Mouse (Mus musculus) c-Kit-negative CD71-positive TER-119-positive erythroid progenitor cells, embryonic 14.5 days (primary cell): ENCODE data around the gene Rbm33.
A peak's percentile ranks its signal among the peaks of the same experiment; 100 is the strongest.

Experiments used
- DNase-seq: peaks from one replicate; pipeline ENCODE4 v3.0.0-alpha.2; 2013; ENCODE audit warnings: low read depth, low spot score

Gene Rbm33

DNA sequence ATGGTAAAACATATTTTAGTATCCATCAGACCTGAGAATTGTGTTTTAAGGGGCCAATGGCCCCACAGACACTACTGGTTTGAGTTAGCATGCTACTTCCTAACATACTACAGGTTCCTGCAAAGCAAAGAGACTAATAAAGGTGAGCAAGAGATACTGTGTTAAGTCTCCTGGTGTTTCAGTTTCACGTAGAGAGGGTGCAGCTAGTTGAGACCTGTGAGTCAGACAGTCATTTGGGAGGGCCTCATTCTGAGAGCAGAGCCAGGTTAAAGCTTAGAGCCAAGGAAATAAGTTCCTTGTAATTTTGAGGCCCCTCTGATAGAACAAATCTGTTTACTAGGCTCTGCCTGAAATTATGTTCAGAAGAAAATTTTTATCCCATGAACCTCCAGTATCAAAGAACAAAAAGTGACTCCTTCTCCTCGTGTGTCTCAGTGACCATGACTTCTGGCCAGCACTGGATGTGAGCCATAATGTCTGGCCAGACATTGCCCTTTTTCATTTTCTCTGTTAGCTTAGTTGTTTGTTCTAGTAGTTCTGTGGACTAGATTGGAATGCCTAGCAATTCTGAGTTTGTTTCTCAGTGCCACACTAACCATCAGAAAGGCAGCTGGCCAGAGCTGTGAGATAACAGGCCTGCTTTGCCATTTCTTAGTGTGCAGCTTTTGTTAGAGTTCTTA lies 95.2 kb downstream of the Rbm33 start:
- no peak for DNase-seq

DNA sequence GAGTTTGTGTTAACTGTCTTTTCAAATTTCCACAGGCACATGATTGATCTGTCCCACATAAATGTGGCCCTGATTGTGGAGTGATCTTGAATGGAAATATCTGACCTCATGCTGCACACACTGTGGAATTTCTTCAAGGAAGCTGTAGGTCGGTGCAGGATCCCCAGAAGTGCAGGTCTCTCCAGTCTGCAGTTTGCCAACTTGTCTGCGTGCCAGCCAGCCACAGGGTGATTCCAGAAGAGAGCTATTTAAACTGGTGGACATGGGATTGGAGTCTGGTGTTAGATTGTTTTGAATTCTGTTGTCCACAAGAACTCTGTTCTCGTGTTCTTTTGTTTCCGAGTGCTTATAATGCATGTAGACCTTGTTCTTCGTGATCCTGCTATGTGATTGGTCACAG lies 96.6 kb downstream of the Rbm33 start:
- no peak for DNase-seq

GRCm38 (mm10) chr5:28414076-28414475 lies 97.2 kb downstream of the Rbm33 start:
- DNase-seq: no peak

- DNase-seq: no peak
Observed at GRCm38 (mm10) chr5:28416029-28416428, 99.1 kb downstream of the Rbm33 start.

DNA sequence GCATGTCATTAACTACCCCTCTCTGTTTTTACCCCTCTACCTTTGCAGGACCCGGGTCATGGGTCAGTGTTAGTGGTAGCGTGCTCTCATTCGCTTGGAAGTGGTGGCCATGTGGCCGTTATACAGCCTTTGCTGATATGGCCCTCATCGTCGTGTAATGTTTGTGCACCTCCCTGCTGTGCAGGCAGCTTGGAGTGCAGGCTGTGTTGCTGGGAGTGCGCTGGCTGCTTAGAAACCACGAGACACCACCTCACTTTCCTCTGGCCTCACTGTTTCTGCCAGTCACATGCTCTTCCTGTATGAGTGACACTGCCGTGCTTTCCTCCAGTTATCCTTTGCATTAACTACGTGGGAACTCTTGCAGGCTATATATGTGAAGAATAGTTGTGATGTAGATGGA lies 101.8 kb downstream of the Rbm33 start:
- no peak for DNase-seq

DNA sequence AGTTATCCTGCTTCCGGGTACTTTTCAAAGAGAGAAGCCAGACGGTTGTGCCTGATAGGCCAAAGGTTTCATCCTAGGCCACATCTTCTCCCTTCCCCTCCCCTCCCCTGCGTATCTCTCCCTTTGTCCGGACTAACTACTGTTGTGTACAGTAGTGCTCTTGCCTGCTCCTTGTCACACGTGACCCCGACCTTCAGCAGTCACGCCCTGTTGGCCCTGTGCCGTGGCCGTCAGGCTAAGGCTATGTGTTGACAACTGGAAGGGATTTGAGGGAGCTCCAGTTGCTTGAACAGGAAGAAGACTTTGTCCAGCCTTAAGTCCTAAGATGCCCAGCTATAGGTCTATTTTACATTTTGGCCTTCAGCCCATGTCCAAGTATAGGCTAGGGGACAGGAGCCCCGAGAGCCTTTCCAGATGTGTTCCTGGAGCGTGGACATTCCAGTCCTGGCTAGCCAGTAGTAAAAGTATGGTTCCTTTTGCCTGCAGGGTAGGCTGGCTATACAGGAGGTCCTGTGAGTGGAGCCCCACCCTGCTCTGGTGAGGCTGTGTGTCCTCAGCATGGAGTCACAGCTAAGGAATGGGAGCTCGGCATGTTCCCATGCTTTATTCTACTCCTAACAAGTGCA lies 102.8 kb downstream of the Rbm33 start:
- no peak for DNase-seq

DNA sequence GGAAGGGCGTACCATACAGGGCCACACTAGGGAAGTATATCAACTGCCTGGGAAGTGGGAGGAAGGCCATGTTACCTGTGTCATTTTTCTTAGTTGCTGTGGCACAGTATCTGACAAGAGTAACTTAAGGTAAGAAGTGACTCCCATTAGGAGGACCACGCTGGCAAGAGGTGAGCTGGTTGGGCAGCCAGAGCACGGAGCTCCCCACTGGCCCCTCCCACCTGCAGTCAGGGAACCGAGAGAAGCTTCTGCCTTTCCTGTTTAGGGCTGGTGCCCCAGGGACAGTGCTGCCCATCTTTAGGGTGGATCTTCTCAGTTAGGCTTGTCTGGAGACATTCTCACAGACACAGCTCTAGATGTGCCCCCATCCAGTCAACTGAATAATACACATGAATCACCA lies 106.9 kb downstream of the Rbm33 start:
- DNase-seq: no peak

GRCm38 (mm10) chr5:28425926-28426325 lies 109.0 kb downstream of the Rbm33 start:
- no peak for DNase-seq

GRCm38 (mm10) chr5:28450126-28450890 lies 133.4 kb downstream of the Rbm33 start:
- DNase-seq: no peak

- peak; percentile 35 for DNase-seq
Observed at GRCm38 (mm10) chr5:28451053-28451638, 134.2 kb downstream of the Rbm33 start.

- DNase-seq: no peak
Observed at GRCm38 (mm10) chr5:28453086-28453485, 136.2 kb downstream of the Rbm33 start.

DNA sequence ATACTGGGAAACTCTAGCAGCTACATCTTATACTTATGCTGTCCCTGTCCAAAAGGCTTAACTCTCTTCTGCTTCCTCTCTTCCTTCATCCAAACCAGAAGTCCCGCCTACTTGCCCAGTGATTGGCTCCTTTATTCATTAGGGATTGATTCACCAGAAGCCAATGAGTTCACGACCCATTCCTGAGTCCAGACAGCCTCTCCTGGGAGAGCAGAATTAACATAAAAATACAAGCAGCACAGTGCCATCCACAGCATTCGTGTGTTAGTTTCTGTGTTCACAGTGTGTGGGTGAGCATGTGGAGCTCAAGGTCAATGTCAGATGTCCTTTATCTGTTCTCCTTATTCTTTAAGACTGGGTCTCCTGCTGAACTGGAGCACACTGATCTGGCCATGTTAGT lies 136.6 kb downstream of the Rbm33 start:
- DNase-seq: no peak

- DNase-seq: no peak
Observed at GRCm38 (mm10) chr5:28454546-28454945, 137.6 kb downstream of the Rbm33 start.

- DNase-seq: no peak
Observed at GRCm38 (mm10) chr5:28455721-28456120, 138.8 kb downstream of the Rbm33 start.

DNA sequence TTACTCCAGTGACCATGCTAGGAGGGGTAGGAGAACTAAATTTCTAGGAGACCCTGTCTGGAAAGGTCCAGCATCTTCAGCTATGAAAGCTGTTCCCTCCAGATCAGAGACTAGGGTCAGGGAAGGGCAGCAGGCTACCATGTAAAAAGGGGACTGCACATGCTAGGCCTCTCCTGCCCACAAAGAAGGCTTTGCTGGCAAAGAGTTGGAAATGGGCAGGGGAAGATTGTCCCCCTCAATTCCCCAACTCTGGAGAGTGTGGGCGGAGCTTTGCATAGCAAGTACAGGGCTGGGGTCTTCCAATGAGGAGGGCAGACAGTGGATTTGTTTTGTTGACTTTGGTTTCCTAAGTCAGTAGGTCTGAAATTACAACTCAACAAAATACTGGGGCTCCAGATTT lies 139.4 kb downstream of the Rbm33 start:
- DNase-seq: no peak

- no peak for DNase-seq
Observed at GRCm38 (mm10) chr5:28457921-28458641, 141.2 kb downstream of the Rbm33 start.

- no peak for DNase-seq
Observed at GRCm38 (mm10) chr5:28458821-28459240, 141.9 kb downstream of the Rbm33 start.

- no peak for DNase-seq
Observed at GRCm38 (mm10) chr5:28459456-28460225, 142.7 kb downstream of the Rbm33 start.

DNA sequence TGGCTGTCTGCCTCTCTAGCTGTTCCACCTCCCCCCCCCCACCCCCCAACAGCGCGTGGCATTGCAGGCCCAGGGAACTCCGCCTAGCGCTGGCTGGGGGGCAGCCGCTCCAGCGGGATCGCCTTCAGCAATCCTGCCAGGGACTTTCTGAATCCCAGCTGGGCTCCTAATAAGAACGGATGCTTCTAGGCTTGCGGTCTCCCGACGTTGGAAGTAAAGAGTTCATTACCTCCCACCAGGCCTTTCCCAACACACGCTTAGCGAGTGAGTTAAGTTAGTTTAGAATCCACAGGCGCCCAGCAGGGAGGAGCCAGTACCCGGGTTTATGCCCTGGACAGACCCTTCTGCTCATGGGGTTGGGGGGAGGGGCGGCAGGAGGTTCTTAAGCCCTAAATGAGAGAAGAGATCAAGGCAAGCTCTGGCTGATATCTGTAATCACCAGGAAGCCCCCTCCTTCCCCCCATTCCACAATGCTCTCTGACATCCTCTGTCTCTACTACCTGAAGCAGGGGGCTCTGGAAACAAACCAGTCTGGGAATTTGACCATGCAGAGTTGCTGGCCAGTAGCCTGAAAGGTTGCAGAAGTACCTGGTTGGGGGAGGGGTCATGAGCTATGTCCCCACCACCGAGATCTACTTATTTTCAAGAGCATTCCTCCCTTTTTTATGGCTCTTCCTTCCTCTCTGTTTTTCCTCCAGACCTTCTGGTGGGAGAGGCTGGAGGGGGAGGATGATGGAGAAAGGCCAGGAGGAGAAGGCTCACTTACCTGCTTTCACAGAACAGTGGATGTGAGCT lies 143.8 kb downstream of the Rbm33 start:
- DNase-seq: no peak

DNA sequence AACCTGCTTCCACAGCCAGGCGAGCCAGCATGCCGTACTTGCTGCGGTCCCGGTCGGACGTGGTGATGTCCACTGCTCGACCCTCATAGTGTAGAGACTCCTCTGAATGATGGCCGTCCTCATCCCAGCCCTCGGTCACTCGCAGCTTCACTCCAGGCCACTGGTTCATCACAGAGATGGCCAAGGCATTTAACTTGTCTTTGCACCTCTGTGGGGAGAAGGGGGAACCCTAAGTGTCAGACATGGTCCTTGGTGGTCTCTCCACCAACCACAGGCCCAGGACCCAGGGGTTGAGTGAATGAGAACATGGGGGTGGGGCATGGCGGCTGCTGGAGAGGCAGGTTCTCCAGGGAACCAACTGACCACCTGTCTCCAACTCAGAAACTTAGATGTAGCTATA lies 144.5 kb downstream of the Rbm33 start:
- DNase-seq: no peak
